Mouse (Mus musculus) neural tube, embryonic 11.5 days (tissue): ENCODE results near the gene Rassf6. TPM values are rescaled to one million over a fixed set of nuclear protein-coding genes. Genes with fewer than 3 reads are reported as not detected.
"Not testable (repeated sequence)": the region's sequence is repeated elsewhere in the genome, so short reads cannot be mapped to it uniquely, and the experiment has no call there.

ENCODE experiments used
- ATAC-seq: fragments of 200-750 bp; cut with Nextera tagmentation; 2 replicates; pipeline ENCODE4 v1.8.0; 2017; ENCODE audit warnings: moderate number of reproducible peaks, mild to moderate bottlenecking, moderate TSS enrichment, moderate library complexity; ENCODE audit not compliant: insufficient read depth, low FRiP score, low TSS enrichment
- DNase-seq: peaks from one replicate; pipeline ENCODE4 v3.0.0-alpha.2; 2015; ENCODE audit warnings: low spot score
- H3K27ac ChIP-seq: fragments of 300-500 bp; sonication (generic); 2 replicates; pipeline ENCODE4 v1.5.1; 2014; ENCODE audit warnings: low read depth, mild to moderate bottlenecking, low read length
- H3K27me3 ChIP-seq: fragments of 300-500 bp; sonication (generic); 2 replicates; pipeline ENCODE4 v1.6.1; 2014; ENCODE audit warnings: mild to moderate bottlenecking, low read length, mixed read lengths; ENCODE audit not compliant: control insufficient read depth, insufficient read depth
- H3K36me3 ChIP-seq: fragments of 300-500 bp; sonication (generic); 2 replicates; pipeline ENCODE4 v1.6.1; 2014; ENCODE audit warnings: mild to moderate bottlenecking, low read length, moderate library complexity, mixed read lengths; ENCODE audit not compliant: control insufficient read depth, insufficient read depth
- H3K4me1 ChIP-seq: fragments of 300-500 bp; sonication (generic); 2 replicates; pipeline ENCODE4 v1.6.1; 2014; ENCODE audit warnings: low read length, mixed read lengths; ENCODE audit not compliant: control insufficient read depth, insufficient read depth
- H3K4me2 ChIP-seq: fragments of 300-500 bp; sonication (generic); 2 replicates; pipeline ENCODE4 v1.6.1; 2014; ENCODE audit warnings: low read depth, mild to moderate bottlenecking, moderate library complexity
- H3K4me3 ChIP-seq: fragments of 300-500 bp; sonication (generic); 2 replicates; pipeline ENCODE4 v1.5.1; 2014; ENCODE audit warnings: low read depth, low read length
- H3K9ac ChIP-seq: fragments of 300-500 bp; sonication (generic); 2 replicates; pipeline ENCODE4 v1.6.1; 2014; ENCODE audit warnings: mild to moderate bottlenecking, low read length
- H3K9me3 ChIP-seq: fragments of 300-500 bp; sonication (generic); 2 replicates; pipeline ENCODE4 v1.6.1; 2016; ENCODE audit warnings: low read length; ENCODE audit not compliant: control insufficient read depth
- WGBS: fragments of 180-500 bp; shearing (Covaris S2); extraction: QIAGEN DNeasy Blood & Tissue Kit; methylation state at CpG from one replicate; pipeline ENCODE4 v1.1.7; 2014; 5-methylcytosine and 5-hydroxymethylcytosine counted together
- polyA plus RNA-seq: library from polyadenylated mRNA; unstranded; fragments of >200 nt; fragmentation: Nextera tagmentation; extraction: Ambion mirVana; gene quantifications from 2 replicates; pipeline ENCODE4 v1.2.1, GENCODE M21; 2014

The Rassf6 gene
- polyA plus RNA-seq, 1 experiment from 2014 or later: 0.50 TPM

DNA sequence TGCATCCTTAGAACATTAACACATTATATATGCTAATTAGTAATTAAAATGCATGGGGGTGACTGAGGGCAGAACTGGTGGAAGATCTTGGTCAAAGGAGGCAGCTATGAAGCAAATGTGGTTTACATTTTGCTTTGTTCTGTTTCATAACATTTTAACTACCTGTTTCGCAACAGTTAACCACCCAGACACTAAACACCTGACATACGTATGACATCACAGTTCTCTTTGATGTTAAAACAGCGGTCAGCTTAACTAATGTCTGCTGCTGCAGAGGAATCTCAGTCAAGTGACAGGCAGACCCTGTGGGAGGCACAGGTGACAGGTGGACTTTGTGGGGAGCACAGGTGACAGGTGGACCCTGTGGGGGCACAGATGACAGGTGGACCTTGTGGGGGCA is 22.6 kb downstream of the Rassf6 start:
- ATAC-seq: no peak; the same call in 1 of the 2 replicates
- Histone ChIP-seq H3K4me3 (no peak overlapping the region), H3K36me3 (no peaks in the 10 kb centered on the region), H3K4me1 (no peaks in the 10 kb centered on the region), H3K27ac (no peak overlapping the region), H3K4me2 (no peak overlapping the region), H3K27me3 (no peaks in the 10 kb centered on the region), H3K9ac (no peak overlapping the region), H3K9me3 (no peaks in the 10 kb centered on the region)
- WGBS: 90% methylated on average over 3 of the region's 3 CpGs
- no peak for DNase-seq

GRCm38 (mm10) chr5:90612751-90613150 is 27.7 kb downstream of the Rassf6 start:
- not testable (repeated sequence) for H3K4me2 ChIP-seq, H3K4me1 ChIP-seq, H3K9me3 ChIP-seq, H3K27me3 ChIP-seq, H3K9ac ChIP-seq, H3K27ac ChIP-seq, H3K4me3 ChIP-seq, DNase-seq, ATAC-seq, H3K36me3 ChIP-seq
- 84% methylated on average over 1 of the region's 1 CpGs for WGBS

DNA sequence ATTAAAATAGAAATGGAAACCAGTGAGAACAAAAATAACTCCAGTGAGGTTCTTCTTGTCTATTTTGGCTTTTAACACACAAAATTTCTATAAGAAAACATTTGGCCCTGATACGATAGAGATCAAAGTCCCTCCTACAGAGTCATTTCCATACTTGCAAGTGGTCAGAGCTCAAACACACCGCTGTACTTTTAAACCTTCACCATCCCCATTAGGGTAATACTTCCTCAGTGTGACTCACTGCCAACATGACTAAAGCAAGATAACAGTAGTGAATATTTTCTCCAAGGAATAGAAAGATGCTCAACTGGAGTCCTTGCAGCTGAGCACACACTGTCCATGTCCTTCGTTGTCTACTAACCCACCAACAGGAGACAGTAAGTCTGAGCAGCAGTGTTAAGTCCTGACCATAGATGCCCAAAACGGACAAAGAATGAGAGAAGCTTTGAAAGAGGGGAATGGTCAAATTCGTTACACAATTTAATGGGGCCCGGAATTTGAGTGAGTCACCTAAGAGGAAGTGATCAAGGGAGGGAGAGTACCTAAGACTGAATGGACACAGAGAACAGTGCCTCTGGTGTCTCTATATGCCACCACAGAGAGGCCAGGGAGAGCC is 28.4 kb downstream of the Rassf6 start:
- no peak for DNase-seq
- 92% methylated on average over 6 of the region's 6 CpGs for WGBS
- ATAC-seq: no peak

GRCm38 (mm10) chr5:90611388-90611787 is 29.1 kb downstream of the Rassf6 start:
- no peak overlapping the region for H3K4me2 ChIP-seq
- no peaks in the 10 kb centered on the region for H3K27me3 ChIP-seq
- WGBS: 85% methylated on average over 3 of the region's 3 CpGs
- H3K36me3 ChIP-seq: no peaks in the 10 kb centered on the region
- H3K4me1 ChIP-seq: no peaks in the 10 kb centered on the region
- no peak overlapping the region for H3K9ac ChIP-seq
- no peak for ATAC-seq
- H3K9me3 ChIP-seq: no peaks in the 10 kb centered on the region
- no peak overlapping the region for H3K4me3 ChIP-seq
- DNase-seq: no peak
- no peak overlapping the region for H3K27ac ChIP-seq

More for the DNA sequence above, 28.4 kb downstream of the Rassf6 start:
- no peaks in the 10 kb centered on the region for H3K36me3 ChIP-seq
- no peaks in the 10 kb centered on the region for H3K27me3 ChIP-seq
- no peak overlapping the region for H3K9ac ChIP-seq
- H3K27ac ChIP-seq: no peak overlapping the region
- no peaks in the 10 kb centered on the region for H3K9me3 ChIP-seq
- no peak overlapping the region for H3K4me2 ChIP-seq
- no peaks in the 10 kb centered on the region for H3K4me1 ChIP-seq
- no peak overlapping the region for H3K4me3 ChIP-seq

GRCm38 (mm10) chr5:90608906-90609305 is 31.6 kb downstream of the Rassf6 start:
- Histone ChIP-seq H3K4me1 (no peaks in the 10 kb centered on the region), H3K4me2 (no peak overlapping the region), H3K27ac (no peak overlapping the region), H3K36me3 (no peaks in the 10 kb centered on the region), H3K4me3 (no peak overlapping the region), H3K9me3 (no peaks in the 10 kb centered on the region), H3K27me3 (no peaks in the 10 kb centered on the region), H3K9ac (no peak overlapping the region)
- DNase-seq: no peak
- ATAC-seq: no peak
- WGBS: 60% methylated on average over 11 of the region's 11 CpGs

- ATAC-seq (no peak), DNase-seq (no peak)
- Histone ChIP-seq H3K36me3 (no peaks in the 10 kb centered on the region), H3K9me3 (no peaks in the 10 kb centered on the region), H3K27ac (no peak overlapping the region), H3K9ac (no peak overlapping the region), H3K4me3 (no peak overlapping the region), H3K4me2 (no peak overlapping the region), H3K4me1 (no peaks in the 10 kb centered on the region), H3K27me3 (no peaks in the 10 kb centered on the region)
- WGBS: 58% methylated on average over 13 of the region's 13 CpGs
Observed at GRCm38 (mm10) chr5:90603407-90603923, 37.0 kb downstream of the Rassf6 start.

DNA sequence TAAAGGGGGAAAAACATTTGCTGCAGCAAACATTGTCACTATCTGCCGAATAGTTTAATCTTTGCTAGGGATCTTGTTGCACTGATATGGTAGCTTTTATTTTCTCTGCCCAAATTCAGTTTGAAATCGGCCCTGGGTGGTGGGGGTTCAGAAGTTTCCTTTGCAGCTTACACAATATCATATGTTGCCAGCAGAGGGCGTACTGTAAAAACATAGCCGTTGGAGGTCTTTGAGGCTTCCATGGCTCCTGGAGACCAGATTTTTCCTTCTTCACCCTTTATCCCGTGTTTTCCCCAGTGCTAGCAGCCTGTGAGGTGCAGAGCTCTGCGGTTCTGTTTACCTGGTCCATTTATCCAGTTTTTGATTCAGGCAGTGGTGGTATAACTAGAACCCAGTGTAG is 39.0 kb downstream of the Rassf6 start:
- H3K9ac ChIP-seq: no peak overlapping the region
- H3K4me1 ChIP-seq: no peaks in the 10 kb centered on the region
- no peak overlapping the region for H3K27ac ChIP-seq
- DNase-seq: peak; percentile 61
- H3K4me3 ChIP-seq: no peak overlapping the region
- no peak for ATAC-seq
- no peaks in the 10 kb centered on the region for H3K9me3 ChIP-seq
- no peaks in the 10 kb centered on the region for H3K27me3 ChIP-seq
- WGBS: 22% methylated on average over 6 of the region's 6 CpGs
- H3K4me2 ChIP-seq: no peak overlapping the region
- no peaks in the 10 kb centered on the region for H3K36me3 ChIP-seq

DNA sequence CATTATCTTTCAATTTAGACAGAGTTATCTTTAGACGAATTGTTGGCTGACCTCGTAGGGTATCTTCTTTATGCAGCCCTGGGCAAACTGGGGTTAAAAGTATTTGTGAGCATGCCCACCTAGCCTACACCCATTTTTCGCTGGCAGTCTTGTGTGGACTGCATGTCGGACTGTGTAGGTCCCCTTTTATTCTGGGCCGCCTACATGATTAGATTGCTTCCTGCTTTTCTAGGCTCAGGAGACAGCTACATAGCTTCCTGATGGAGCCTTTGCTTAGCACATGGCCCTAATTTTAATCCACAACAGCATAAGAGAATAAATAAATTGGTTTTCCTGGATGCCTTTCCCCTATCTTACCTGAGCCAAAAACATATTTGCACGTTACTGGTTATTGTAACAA is 44.3 kb downstream of the Rassf6 start:
- no peaks in the 10 kb centered on the region for H3K36me3 ChIP-seq
- no peak overlapping the region for H3K4me2 ChIP-seq
- DNase-seq: no peak
- 93% methylated on average over 6 of the region's 6 CpGs for WGBS
- H3K4me3 ChIP-seq: no peak overlapping the region
- no peak overlapping the region for H3K9ac ChIP-seq
- no peaks in the 10 kb centered on the region for H3K4me1 ChIP-seq
- H3K27ac ChIP-seq: no peak overlapping the region
- no peaks in the 10 kb centered on the region for H3K27me3 ChIP-seq
- H3K9me3 ChIP-seq: no peaks in the 10 kb centered on the region
- ATAC-seq: no peak

DNA sequence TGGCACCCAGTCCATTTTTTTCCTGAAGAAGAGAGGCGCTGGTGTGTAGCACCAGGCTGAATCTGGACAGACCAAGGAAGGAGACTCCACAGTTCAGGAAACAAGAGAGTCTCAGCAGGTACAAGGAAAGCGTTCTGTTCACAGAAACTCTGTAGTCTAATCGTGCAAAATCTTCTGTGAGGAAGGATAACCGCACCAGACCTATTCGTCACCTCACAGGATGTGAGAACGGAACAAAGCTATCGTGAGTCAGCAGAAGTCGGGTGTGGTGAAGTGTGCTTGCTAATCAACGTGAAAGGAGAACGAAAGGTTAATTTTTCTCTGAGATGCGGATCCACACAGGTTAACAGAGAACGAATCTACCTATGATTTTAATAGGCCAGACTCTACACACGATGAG is 45.5 kb downstream of the Rassf6 start:
- H3K9me3 ChIP-seq: no peaks in the 10 kb centered on the region
- H3K4me1 ChIP-seq: no peaks in the 10 kb centered on the region
- no peaks in the 10 kb centered on the region for H3K27me3 ChIP-seq

More for the DNA sequence above, 45.5 kb downstream of the Rassf6 start:
- no peak for ATAC-seq
- H3K27ac ChIP-seq: no peak overlapping the region
- no peak overlapping the region for H3K4me2 ChIP-seq
- no peak overlapping the region for H3K9ac ChIP-seq
- no peaks in the 10 kb centered on the region for H3K36me3 ChIP-seq
- no peak overlapping the region for H3K4me3 ChIP-seq
- no peak for DNase-seq
- WGBS: 91% methylated on average over 13 of the region's 13 CpGs
